Mouse (Mus musculus): ENCODE results near the gene Orai2. TPM values are rescaled to one million over a fixed set of nuclear protein-coding genes. Genes with fewer than 3 reads are reported as not detected.
A peak's percentile ranks its signal among the peaks of the same experiment; 100 is the strongest.

Gene Orai2
- total and polyA plus RNA-seq, 3 experiments = 33.6 to 35.7 TPM; not detected in 1

GRCm38 (mm10) chr5:136108486-136108885 lies 62.0 kb downstream of the Orai2 start:
- H3K4me3 ChIP-seq (ENCODE audit: control insufficient read depth in 1 of 2, insufficient read depth in 1 of 2, low read depth in 2 of 2, low read length in 2 of 2) = no peak overlapping the region
- TF ChIP-seq BHLHE40 (IDR thresholded peaks at IDR 0.05; ENCODE audit: borderline replicate concordance, low read depth, low read length) (no peak), CTCF (IDR thresholded peaks at IDR 0.05 in 2 of 3, conservative IDR thresholded peaks at IDR 0.05 in 1 of 3; ENCODE audit: control insufficient read depth in 1 of 3, insufficient read depth in 1 of 3, low read depth in 2 of 3, low read length in 3 of 3, poor library complexity in 1 of 3, severe bottlenecking in 1 of 3) (no peak)
- peaks cover 0 to 7% of the 10 kb centered on the region in 2 experiments; a peak in 2 of 4 replicates for H3K36me3 ChIP-seq (ENCODE audit: control insufficient read depth in 1 of 2, insufficient read depth in 2 of 2, low read length in 2 of 2)
- H3K4me1 ChIP-seq (ENCODE audit: control insufficient read depth in 1 of 2, insufficient read depth in 2 of 2, low read length in 2 of 2) = peaks cover 4 to 9% of the 10 kb centered on the region in 2 experiments; a peak in 3 of 4 replicates
- H3K79me2 ChIP-seq (ENCODE audit: control insufficient read depth, insufficient read depth, low read length, poor library complexity) = no peaks in the 10 kb centered on the region
- no peaks in the 10 kb centered on the region for H3K27me3 ChIP-seq (ENCODE audit: control insufficient read depth in 1 of 2, insufficient read depth in 2 of 2, low read length in 2 of 2)
- no peak for DNase-seq (ENCODE audit: low read depth, low spot score)
- H3K9ac ChIP-seq (ENCODE audit: control insufficient read depth, low read depth, low read length, poor library complexity, severe bottlenecking) = no peak overlapping the region
- H3K27ac ChIP-seq (ENCODE audit: control insufficient read depth, low read depth, low read length) = no peak overlapping the region
- H3K9me3 ChIP-seq (replicated peaks; ENCODE audit: insufficient read depth, low read length) = no peaks in the 10 kb centered on the region

GRCm38 (mm10) chr5:136104511-136104910 lies 66.0 kb downstream of the Orai2 start:
- peaks cover 4 to 19% of the 10 kb centered on the region in 2 experiments; a peak in 3 of 4 replicates for H3K4me1 ChIP-seq (ENCODE audit: control insufficient read depth in 1 of 2, insufficient read depth in 2 of 2, low read length in 2 of 2)
- TF ChIP-seq HCFC1 (IDR thresholded peaks at IDR 0.05; ENCODE audit: low read depth, low read length) (no peak), SMC3 (IDR thresholded peaks at IDR 0.05; ENCODE audit: low read depth, low read length) (peak; percentile 19; the same call in 1 of the 2 replicates), CTCF (IDR thresholded peaks at IDR 0.05 in 2 of 3, conservative IDR thresholded peaks at IDR 0.05 in 1 of 3; ENCODE audit: control insufficient read depth in 1 of 3, insufficient read depth in 1 of 3, low read depth in 2 of 3, low read length in 3 of 3, poor library complexity in 1 of 3, severe bottlenecking in 1 of 3) (peak; percentile 58 to 81 (median 76))
- no peak overlapping the region for H3K4me3 ChIP-seq (ENCODE audit: control insufficient read depth in 1 of 2, insufficient read depth in 1 of 2, low read depth in 2 of 2, low read length in 2 of 2)
- no peaks in the 10 kb centered on the region for H3K27me3 ChIP-seq (ENCODE audit: control insufficient read depth in 1 of 2, insufficient read depth in 2 of 2, low read length in 2 of 2)
- peaks cover 0 to 10% of the 10 kb centered on the region in 2 experiments; a peak in 2 of 4 replicates for H3K36me3 ChIP-seq (ENCODE audit: control insufficient read depth in 1 of 2, insufficient read depth in 2 of 2, low read length in 2 of 2)
- H3K9me3 ChIP-seq (replicated peaks; ENCODE audit: insufficient read depth, low read length) = no peaks in the 10 kb centered on the region
- H3K79me2 ChIP-seq (ENCODE audit: control insufficient read depth, insufficient read depth, low read length, poor library complexity) = no peaks in the 10 kb centered on the region
- DNase-seq (ENCODE audit: low read depth, low spot score) = peak; percentile 73
- H3K27ac ChIP-seq (ENCODE audit: control insufficient read depth, low read depth, low read length) = no peak overlapping the region
- H3K9ac ChIP-seq (ENCODE audit: control insufficient read depth, low read depth, low read length, poor library complexity, severe bottlenecking) = no peak overlapping the region

GRCm38 (mm10) chr5:136102099-136102820 lies 68.3 kb downstream of the Orai2 start:
- DNase-seq (ENCODE audit: low read depth, low spot score) = peak; percentile 91
- Histone ChIP-seq H3K27me3 (ENCODE audit: control insufficient read depth in 1 of 2, insufficient read depth in 2 of 2, low read length in 2 of 2) (no peaks in the 10 kb centered on the region), H3K9ac (ENCODE audit: control insufficient read depth, low read depth, low read length, poor library complexity, severe bottlenecking) (peak overlapping the region; percentile 49), H3K9me3 (replicated peaks; ENCODE audit: insufficient read depth, low read length) (no peaks in the 10 kb centered on the region), H3K79me2 (ENCODE audit: control insufficient read depth, insufficient read depth, low read length, poor library complexity) (no peaks in the 10 kb centered on the region), H3K36me3 (ENCODE audit: control insufficient read depth in 1 of 2, insufficient read depth in 2 of 2, low read length in 2 of 2) (peaks cover 0 to 3% of the 10 kb centered on the region in 2 experiments; a peak in 1 of 4 replicates), H3K27ac (ENCODE audit: control insufficient read depth, low read depth, low read length) (no peak overlapping the region), H3K4me1 (ENCODE audit: control insufficient read depth in 1 of 2, insufficient read depth in 2 of 2, low read length in 2 of 2) (peaks cover 0 to 11% of the 10 kb centered on the region in 2 experiments; a peak in 1 of 4 replicates), H3K4me3 (ENCODE audit: control insufficient read depth in 1 of 2, insufficient read depth in 1 of 2, low read depth in 2 of 2, low read length in 2 of 2) (peak overlapping the region; percentile 13 to 35)
- TF ChIP-seq SMC3 (IDR thresholded peaks at IDR 0.05; ENCODE audit: low read depth, low read length) (peak; percentile 88), E2F4 (IDR thresholded peaks at IDR 0.05; ENCODE audit: borderline replicate concordance, low read depth, low read length) (no peak), TCF12 (IDR thresholded peaks at IDR 0.05; ENCODE audit: low read depth, low read length) (0 out of 2 replicates have a peak, but pooled peaks have one; percentile 17), ETS1 (IDR thresholded peaks at IDR 0.05; ENCODE audit: low read depth, low read length) (no peak; the same call in 1 of the 2 replicates), ELF1 (IDR thresholded peaks at IDR 0.05; ENCODE audit: low read depth, low read length) (no peak), RAD21 (IDR thresholded peaks at IDR 0.05; ENCODE audit: low read depth, low read length) (peak; percentile 64), MYC (IDR thresholded peaks at IDR 0.05; ENCODE audit: low read depth, low read length) (peak; percentile 100), USF1 (IDR thresholded peaks at IDR 0.05; ENCODE audit: low read depth, low read length) (peak; percentile 75), CTCF (IDR thresholded peaks at IDR 0.05 in 2 of 3, conservative IDR thresholded peaks at IDR 0.05 in 1 of 3; ENCODE audit: control insufficient read depth in 1 of 3, insufficient read depth in 1 of 3, low read depth in 2 of 3, low read length in 3 of 3, poor library complexity in 1 of 3, severe bottlenecking in 1 of 3) (peak; percentile 85 to 92 (median 90)), POLR2A (IDR thresholded peaks at IDR 0.05; ENCODE audit: control insufficient read depth in 1 of 2, insufficient read depth in 1 of 2, low read depth in 1 of 2, low read length in 2 of 2, poor library complexity in 1 of 2) (peak; percentile 34 to 69; a peak in 1 of 4 replicates), NELFE (IDR thresholded peaks at IDR 0.05; ENCODE audit: low read depth, low read length) (peak; percentile 42; the same call in 1 of the 2 replicates), TBP (IDR thresholded peaks at IDR 0.05; ENCODE audit: low read depth, low read length) (peak; percentile 20; the same call in 1 of the 2 replicates), MAX (IDR thresholded peaks at IDR 0.05; ENCODE audit: low read length) (peak; percentile 99), ZMIZ1 (IDR thresholded peaks at IDR 0.05; ENCODE audit: low read depth, low read length) (no peak), ZC3H11A (IDR thresholded peaks at IDR 0.05; ENCODE audit: low read depth, low read length) (peak; percentile 70), BHLHE40 (IDR thresholded peaks at IDR 0.05; ENCODE audit: borderline replicate concordance, low read depth, low read length) (peak; percentile 100), JUND (IDR thresholded peaks at IDR 0.05; ENCODE audit: low read depth, low read length) (no peak), NRF1 (IDR thresholded peaks at IDR 0.05; ENCODE audit: insufficient read depth, low read depth, low read length, poor library complexity, severe bottlenecking) (peak; percentile 87), MXI1 (IDR thresholded peaks at IDR 0.05; ENCODE audit: low read depth, low read length) (peak; percentile 100), SIN3A (IDR thresholded peaks at IDR 0.05; ENCODE audit: low read length) (peak; percentile 93)

Measured in MEL (cell line).